Mouse (Mus musculus): ENCODE data around the gene Yipf7.

Gene Yipf7

GRCm38 (mm10) chr5:69542489-69542888 lies at the start of gene Yipf7:
Yipf7 (minus strand) TSS chr5:69542648.
- no peak for DNase-seq (ENCODE audit: low spot score)

GRCm38 (mm10) chr5:69591640-69592461 lies 49.4 kb upstream of the Yipf7 start, which contains the start of gene Gnpda2:
Gnpda2 (minus strand) TSS chr5:69592340.
- peak; percentile 85 for DNase-seq (ENCODE audit: low spot score)

GRCm38 (mm10) chr5:69557404-69557935 lies 15.0 kb upstream of the Yipf7 start:
- no peak for DNase-seq (ENCODE audit: low spot score)

DNA sequence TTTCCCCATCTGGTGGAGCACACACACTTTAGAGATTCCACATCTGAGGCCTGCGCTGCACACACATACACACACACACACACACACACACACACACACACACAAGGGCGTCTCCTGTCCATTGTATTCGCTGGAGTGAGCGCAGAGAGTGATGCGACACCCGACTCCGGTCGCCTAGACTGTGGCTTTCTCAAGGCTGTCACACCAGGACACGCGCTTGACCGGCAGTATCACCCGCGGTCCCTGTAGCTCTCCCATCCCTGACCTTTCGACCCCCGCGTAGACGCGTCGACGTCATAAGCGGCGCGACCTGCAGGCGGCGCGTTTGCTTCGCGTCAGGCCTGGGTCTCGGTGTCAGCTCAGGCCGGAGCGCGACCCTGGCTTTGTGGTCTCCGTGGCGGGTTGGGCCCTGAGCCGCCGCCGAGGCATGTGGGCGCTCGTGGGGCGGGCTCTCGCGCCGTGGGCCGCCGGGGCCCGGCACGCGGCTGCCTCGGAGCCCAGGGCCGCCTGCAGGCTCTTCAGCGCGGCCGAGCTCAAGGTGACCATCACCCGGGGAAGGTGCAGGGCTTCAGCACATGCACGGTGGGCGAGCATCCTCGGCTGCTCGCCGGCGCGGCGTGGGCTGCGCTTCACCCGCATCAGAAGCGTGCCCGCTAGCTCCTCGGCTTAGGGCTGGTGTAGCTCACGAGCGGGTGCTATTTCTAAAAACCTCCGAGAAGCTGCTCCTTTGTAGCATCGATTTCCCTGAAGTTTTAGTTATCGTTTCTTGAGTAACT lies 14.4 kb upstream of the Yipf7 start, which contains the start of gene Guf1:
Guf1 (plus strand) TSS at position 296 of the 776 bp plus-strand sequence.
- peak; percentile 98 for DNase-seq (ENCODE audit: low spot score)

- no peak for DNase-seq (ENCODE audit: low spot score)
Measured at GRCm38 (mm10) chr5:69541680-69542079, 768 bp downstream of the Yipf7 start.

- DNase-seq (ENCODE audit: low spot score), result no peak
Measured at GRCm38 (mm10) chr5:69523944-69524343, 18.5 kb downstream of the Yipf7 start.

DNA sequence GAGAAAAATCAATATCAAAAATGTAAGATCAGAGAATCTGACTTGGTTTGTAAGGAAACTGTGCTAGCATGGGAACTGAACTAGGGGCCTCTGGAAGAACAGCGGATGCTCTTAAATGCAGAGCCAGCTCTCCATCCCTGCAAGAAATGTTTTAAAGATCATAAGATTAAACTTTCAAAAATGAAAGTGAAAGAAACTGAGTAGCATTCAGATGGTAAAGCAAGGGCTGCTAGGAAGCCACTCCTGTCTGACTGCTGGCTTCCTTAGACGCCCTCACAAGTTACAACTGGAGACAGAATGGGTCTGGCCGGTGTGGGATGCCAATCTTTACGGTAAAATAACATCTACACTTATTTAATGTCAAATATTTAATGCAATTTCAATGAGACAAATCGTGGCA lies 20.4 kb downstream of the Yipf7 start:
- DNase-seq (ENCODE audit: low spot score), result no peak

- DNase-seq (ENCODE audit: low spot score), result peak; percentile 64
Measured at GRCm38 (mm10) chr5:69520661-69521278, 21.7 kb downstream of the Yipf7 start.

- no peak for DNase-seq (ENCODE audit: low spot score)
Measured at GRCm38 (mm10) chr5:69512203-69512602, 30.2 kb downstream of the Yipf7 start.

GRCm38 (mm10) chr5:69511631-69512030 lies 30.8 kb downstream of the Yipf7 start:
- DNase-seq (ENCODE audit: low spot score), result no peak

GRCm38 (mm10) chr5:69507045-69507444 lies 35.4 kb downstream of the Yipf7 start:
- no peak for DNase-seq (ENCODE audit: low spot score)

GRCm38 (mm10) chr5:69489046-69489445 lies 53.4 kb downstream of the Yipf7 start:
- DNase-seq (ENCODE audit: low spot score), result no peak

DNA sequence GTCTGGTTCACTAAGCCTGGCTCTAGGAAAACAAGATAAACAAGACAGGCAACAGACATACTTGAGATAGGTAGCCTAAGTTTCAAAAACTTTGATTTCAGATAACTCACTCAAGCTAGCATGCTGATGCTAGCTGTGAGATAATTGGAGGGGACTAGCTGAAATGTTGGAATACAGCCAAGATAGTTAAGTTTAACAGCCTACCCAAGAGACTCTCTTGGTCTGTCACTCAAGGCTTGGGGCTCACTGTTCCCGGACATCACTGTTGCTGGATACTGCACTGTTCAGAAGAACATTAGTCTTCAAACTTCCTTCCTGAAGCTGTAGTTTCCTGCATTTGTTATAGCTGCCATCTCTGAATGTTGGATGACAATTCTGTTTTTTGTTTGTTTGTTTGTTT lies 74.9 kb downstream of the Yipf7 start:
- no peak for DNase-seq (ENCODE audit: low spot score)

Measured in testis, postnatal 10 days (tissue).